Mouse (Mus musculus): Measurements from ENCODE around the gene Spata16.

GRCm38 (mm10) chr3:26793334-26794101 lies 156.1 kb downstream of the Spata16 start:
- no peak for TF ChIP-seq CTCF (IDR thresholded peaks at IDR 0.05 in 2 of 3, conservative IDR thresholded peaks at IDR 0.05 in 1 of 3; ENCODE audit: control insufficient read depth in 1 of 3, insufficient read depth in 1 of 3, low read depth in 2 of 3, low read length in 3 of 3, poor library complexity in 1 of 3, severe bottlenecking in 1 of 3)
- no peak for TF ChIP-seq POLR2A (IDR thresholded peaks at IDR 0.05; ENCODE audit: control insufficient read depth in 1 of 2, insufficient read depth in 1 of 2, low read depth in 1 of 2, low read length in 2 of 2, poor library complexity in 1 of 2)
- TF ChIP-seq ZNF384 (IDR thresholded peaks at IDR 0.05; ENCODE audit: low read depth, low read length) = no peak
- no peak for TF ChIP-seq CHD2 (IDR thresholded peaks at IDR 0.05; ENCODE audit: low read length)
- no peak for TF ChIP-seq NELFE (IDR thresholded peaks at IDR 0.05; ENCODE audit: low read depth, low read length)
- TF ChIP-seq CHD1 (IDR thresholded peaks at IDR 0.05; ENCODE audit: low read depth, low read length) = no peak
- TF ChIP-seq MAFK (IDR thresholded peaks at IDR 0.05; ENCODE audit: borderline replicate concordance, low read depth, low read length) = no peak
- TF ChIP-seq RAD21 (IDR thresholded peaks at IDR 0.05; ENCODE audit: low read depth, low read length) = no peak
- TF ChIP-seq EP300 (IDR thresholded peaks at IDR 0.05; ENCODE audit: low read depth in 1 of 2, low read length in 2 of 2) = no peak
- no peak for TF ChIP-seq ZMIZ1 (IDR thresholded peaks at IDR 0.05; ENCODE audit: low read depth, low read length)
- no peak for TF ChIP-seq SIN3A (IDR thresholded peaks at IDR 0.05; ENCODE audit: low read length)
- TF ChIP-seq MAX (IDR thresholded peaks at IDR 0.05; ENCODE audit: low read length) = no peak
- TF ChIP-seq USF1 (IDR thresholded peaks at IDR 0.05; ENCODE audit: low read depth, low read length) = no peak
- no peak for TF ChIP-seq GATA1 (IDR thresholded peaks at IDR 0.05; ENCODE audit: low read depth, low read length)
